Comparison of ENCODE assay signal across 21 mouse cellular contexts in the genomic region with DNA sequence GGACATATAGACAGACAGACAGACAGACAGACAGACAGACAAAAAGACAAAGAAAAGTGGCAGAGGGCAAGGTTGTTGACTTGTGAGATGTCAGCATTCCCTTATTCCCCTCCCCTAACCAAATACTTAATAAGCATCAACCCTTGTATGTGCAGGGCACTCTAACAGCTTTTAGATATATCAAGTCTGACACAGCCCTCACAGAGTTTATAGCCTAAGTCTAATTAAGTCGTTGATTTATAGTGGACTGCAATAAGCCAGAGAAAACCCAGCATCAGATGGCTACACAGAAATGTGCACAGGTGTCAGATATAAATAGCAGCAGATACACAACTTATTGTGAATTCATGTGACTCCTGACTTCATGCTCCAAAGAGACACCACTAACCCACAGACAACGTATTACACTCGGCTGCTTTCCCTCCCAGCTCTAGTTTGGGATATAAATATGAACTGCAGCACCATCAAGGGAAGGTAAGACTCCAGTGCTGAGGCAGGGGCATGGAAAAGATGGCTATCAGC.
DNase-seq lines count a peak whose midpoint lies in the region; ATAC-seq and TF ChIP-seq lines count a peak whose summit lies in the region.
"Had no signal": no experiment of that assay in that cellular context is flagged by ENCODE, and none has a peak within 500 bp of the region (broad histone marks: within the 10 kb centered on the region; RNA-seq: fewer than 3 reads in every experiment).

No protein-coding gene starts in this region.

- no peaks in the 10 kb centered on the region for H3K4me1 ChIP-seq in embryonic facial prominence, embryonic 13.5 days
- peaks cover 8% of the 10 kb centered on the region; the same call in 1 of the 2 replicates for H3K4me1 ChIP-seq in embryonic facial prominence, embryonic 10.5 days
- peaks cover 75% of the 10 kb centered on the region for H3K4me1 ChIP-seq in heart, embryonic 12.5 days (replicated peaks)
- H3K4me1 ChIP-seq in neural tube, embryonic 15.5 days, result peaks cover 4% of the 10 kb centered on the region; the same call in 1 of the 2 replicates
- no peaks in the 10 kb centered on the region for H3K4me1 ChIP-seq in midbrain, embryonic 14.5 days (ENCODE audit: control insufficient read depth, insufficient read depth, low read length)
- H3K4me1 ChIP-seq: forebrain, embryonic 10.5 days; midbrain, embryonic 12.5 days had no signal

- intact Hi-C loops in heart, postnatal 10 days (cut with DNase I), result no loop called here

- no peaks in the 10 kb centered on the region for H3K9me3 ChIP-seq in embryonic facial prominence, embryonic 13.5 days
- H3K9me3 ChIP-seq in embryonic facial prominence, embryonic 10.5 days, result no peaks in the 10 kb centered on the region
- no peaks in the 10 kb centered on the region for H3K9me3 ChIP-seq in heart, embryonic 12.5 days (replicated peaks)
- H3K9me3 ChIP-seq in neural tube, embryonic 15.5 days (replicated peaks), result no peaks in the 10 kb centered on the region
- no peaks in the 10 kb centered on the region for H3K9me3 ChIP-seq in midbrain, embryonic 14.5 days (ENCODE audit: control insufficient read depth, low read length)
- H3K9me3 ChIP-seq: forebrain, embryonic 10.5 days; G1E; limb, embryonic 12.5 days; lung, embryonic 15.5 days; midbrain, embryonic 12.5 days had no signal

- DNase-seq in embryonic facial prominence, embryonic 10.5 days (ENCODE audit: low spot score), result no peak
- DNase-seq in heart, postnatal 10 days, result no peak
- DNase-seq in layer of hippocampus, adult 2 months (ENCODE audit: low spot score in 2 of 2), result no peak
- no peak for DNase-seq in layer of hippocampus, postnatal 14 days (ENCODE audit: low spot score in 2 of 2)
- no peak for DNase-seq in midbrain, embryonic 14.5 days
- DNase-seq: adrenal gland, postnatal 10 days; cerebellum, postnatal 14 days; forebrain, postnatal 0 days; kidney, postnatal 4 days; lung, postnatal 4 days had no signal

- no peaks in the 10 kb centered on the region for H3K36me3 ChIP-seq in embryonic facial prominence, embryonic 13.5 days
- H3K36me3 ChIP-seq in embryonic facial prominence, embryonic 10.5 days (replicated peaks), result no peaks in the 10 kb centered on the region
- H3K36me3 ChIP-seq in heart, embryonic 12.5 days, result no peaks in the 10 kb centered on the region
- no peaks in the 10 kb centered on the region for H3K36me3 ChIP-seq in neural tube, embryonic 15.5 days
- no peaks in the 10 kb centered on the region for H3K36me3 ChIP-seq in midbrain, embryonic 14.5 days (ENCODE audit: control insufficient read depth, insufficient read depth, low read length)
- H3K36me3 ChIP-seq: forebrain, embryonic 10.5 days; G1E; limb, embryonic 12.5 days; lung, embryonic 15.5 days; midbrain, embryonic 12.5 days had no signal

- H3K4me3 ChIP-seq in embryonic facial prominence, embryonic 13.5 days, result no peak overlapping the region
- no peak overlapping the region for H3K4me3 ChIP-seq in embryonic facial prominence, embryonic 10.5 days
- no peak overlapping the region for H3K4me3 ChIP-seq in heart, embryonic 12.5 days
- no peak overlapping the region for H3K4me3 ChIP-seq in layer of hippocampus, adult 2 months
- no peak overlapping the region for H3K4me3 ChIP-seq in neural tube, embryonic 15.5 days (replicated peaks)
- no peak overlapping the region for H3K4me3 ChIP-seq in midbrain, embryonic 14.5 days (replicated peaks; ENCODE audit: low read depth, low read length)
- H3K4me3 ChIP-seq: forebrain, embryonic 10.5 days; limb, embryonic 12.5 days; lung, embryonic 15.5 days; midbrain, embryonic 12.5 days had no signal

- ATAC-seq in embryonic facial prominence, embryonic 13.5 days (ENCODE audit: insufficient number of reproducible peaks, insufficient read depth, low FRiP score, low TSS enrichment, low read depth), result no peak
- no peak for ATAC-seq in heart, embryonic 12.5 days (ENCODE audit: insufficient number of reproducible peaks, low FRiP score)
- ATAC-seq in neural tube, embryonic 15.5 days (ENCODE audit: low FRiP score), result peak; percentile 24; the same call in 1 of the 2 replicates
- ATAC-seq in midbrain, embryonic 14.5 days (ENCODE audit: low FRiP score, low TSS enrichment), result no peak
- ATAC-seq: activated CD4-positive, CD25-positive, alpha-beta regulatory T cell, adult 4 months; intestine, embryonic 16.5 days had no signal

- WGBS in embryonic facial prominence, embryonic 13.5 days, result 84% methylated on average over 3 of the region's 3 CpGs
- whole genome bisulfite sequencing in embryonic facial prominence, embryonic 10.5 days, result 88% methylated on average over 3 of the region's 3 CpGs
- WGBS in heart, embryonic 12.5 days, result 52% methylated on average over 3 of the region's 3 CpGs
- WGBS in neural tube, embryonic 15.5 days, result 58% methylated on average over 3 of the region's 3 CpGs
- 91% methylated on average over 3 of the region's 3 CpGs for WGBS in midbrain, embryonic 14.5 days

- no peak overlapping the region for H3K4me2 ChIP-seq in embryonic facial prominence, embryonic 13.5 days
- H3K4me2 ChIP-seq in heart, embryonic 12.5 days, result no peak overlapping the region
- no peak overlapping the region for H3K4me2 ChIP-seq in neural tube, embryonic 15.5 days
- no peak overlapping the region for H3K4me2 ChIP-seq in midbrain, embryonic 14.5 days (ENCODE audit: low read length)
- H3K4me2 ChIP-seq: limb, embryonic 12.5 days; lung, embryonic 15.5 days; midbrain, embryonic 12.5 days had no signal

- TF ChIP-seq CTCF in layer of hippocampus, adult 2 months (conservative IDR thresholded peaks at IDR 0.05), result no peak

- no peak overlapping the region for H3K9ac ChIP-seq in embryonic facial prominence, embryonic 13.5 days
- H3K9ac ChIP-seq in heart, embryonic 12.5 days, result peak overlapping the region; percentile 29; the same call in 1 of the 2 replicates
- no peak overlapping the region for H3K9ac ChIP-seq in neural tube, embryonic 15.5 days (replicated peaks)
- H3K9ac ChIP-seq in midbrain, embryonic 14.5 days (replicated peaks; ENCODE audit: low read length), result no peak overlapping the region
- H3K9ac ChIP-seq: forebrain, postnatal 0 days; limb, embryonic 12.5 days; liver, embryonic 14.5 days; lung, embryonic 15.5 days; midbrain, embryonic 12.5 days had no signal

- no peaks in the 10 kb centered on the region for H3K27me3 ChIP-seq in embryonic facial prominence, embryonic 13.5 days
- no peaks in the 10 kb centered on the region for H3K27me3 ChIP-seq in embryonic facial prominence, embryonic 10.5 days (replicated peaks; ENCODE audit: low read depth, poor library complexity, severe bottlenecking)
- no peaks in the 10 kb centered on the region for H3K27me3 ChIP-seq in heart, embryonic 12.5 days (replicated peaks)
- H3K27me3 ChIP-seq in neural tube, embryonic 15.5 days (replicated peaks), result no peaks in the 10 kb centered on the region
- H3K27me3 ChIP-seq in midbrain, embryonic 14.5 days (ENCODE audit: control insufficient read depth, insufficient read depth, low read length), result no peaks in the 10 kb centered on the region
- H3K27me3 ChIP-seq: limb, embryonic 12.5 days; lung, embryonic 15.5 days; midbrain, embryonic 12.5 days had no signal

- peak overlapping the region; percentile 12; the same call in 1 of the 2 replicates for H3K27ac ChIP-seq in embryonic facial prominence, embryonic 13.5 days
- no peak overlapping the region for H3K27ac ChIP-seq in embryonic facial prominence, embryonic 10.5 days (replicated peaks)
- H3K27ac ChIP-seq in heart, embryonic 12.5 days (ENCODE audit: poor library complexity, severe bottlenecking), result peak overlapping the region; percentile 71
- H3K27ac ChIP-seq in layer of hippocampus, adult 2 months, result 0 out of 2 replicates have a peak overlapping the region, but pooled peaks have one; percentile 18
- no peak overlapping the region for H3K27ac ChIP-seq in neural tube, embryonic 15.5 days (replicated peaks)
- H3K27ac ChIP-seq in midbrain, embryonic 14.5 days (replicated peaks; ENCODE audit: low read depth, low read length), result no peak overlapping the region
- H3K27ac ChIP-seq: forebrain, embryonic 10.5 days; limb, embryonic 12.5 days; liver, embryonic 14.5 days; lung, embryonic 15.5 days; midbrain, embryonic 12.5 days had no signal

Comparison
In these comparisons a context has a peak if more than half of its experiments do, and no peak if none do; other contexts are left out.
1. H3K27ac ChIP-seq: peak in embryonic facial prominence, embryonic 13.5 days (single experiment), heart, embryonic 12.5 days (single experiment) and layer of hippocampus, adult 2 months (single experiment); none in embryonic facial prominence, embryonic 10.5 days (single experiment), neural tube, embryonic 15.5 days (single experiment) and midbrain, embryonic 14.5 days (single experiment).